Mouse (Mus musculus): ENCODE measurements around the gene Arntl. TPM values are rescaled to one million over a fixed set of nuclear protein-coding genes. Genes with fewer than 3 reads are reported as not detected.
"Not testable (repeated sequence)": the region's sequence is repeated elsewhere in the genome, so short reads cannot be mapped to it uniquely, and the experiment has no call there.

The Arntl gene
- polyA plus RNA-seq, 2 experiments = 5.6 to 6.8 TPM

GRCm38 (mm10) chr7:113258430-113258829 lies 51.2 kb downstream of the Arntl start:
- TF ChIP-seq POLR2A (IDR thresholded peaks at IDR 0.05; ENCODE audit: borderline replicate concordance, extremely low read depth, insufficient read depth, insufficient read length) = no peak
- peaks cover 9% of the 10 kb centered on the region for H3K4me1 ChIP-seq (ENCODE audit: control insufficient read depth, insufficient read depth, low read length)
- H3K36me3 ChIP-seq (ENCODE audit: control insufficient read depth, insufficient read depth, low read length) = no peaks in the 10 kb centered on the region
- no peak for DNase-seq (ENCODE audit: low spot score)
- no peak overlapping the region for H3K4me3 ChIP-seq (replicated peaks; ENCODE audit: low read length)
- H3K27ac ChIP-seq (replicated peaks; ENCODE audit: low read depth, low read length) = no peak overlapping the region
- WGBS = 66% methylated on average over 4 of the region's 4 CpGs
- no peak overlapping the region for H3K9ac ChIP-seq (ENCODE audit: low read depth, low read length, severe bottlenecking)
- no peak overlapping the region for H3K4me2 ChIP-seq (replicated peaks; ENCODE audit: low read depth, low read length, severe bottlenecking)
- no peak for ATAC-seq (ENCODE audit: low FRiP score, low read depth)
- no peaks in the 10 kb centered on the region for H3K9me3 ChIP-seq (ENCODE audit: control insufficient read depth, low read length)
- no peaks in the 10 kb centered on the region for H3K27me3 ChIP-seq (ENCODE audit: control insufficient read depth, insufficient read depth, low read length)

DNA sequence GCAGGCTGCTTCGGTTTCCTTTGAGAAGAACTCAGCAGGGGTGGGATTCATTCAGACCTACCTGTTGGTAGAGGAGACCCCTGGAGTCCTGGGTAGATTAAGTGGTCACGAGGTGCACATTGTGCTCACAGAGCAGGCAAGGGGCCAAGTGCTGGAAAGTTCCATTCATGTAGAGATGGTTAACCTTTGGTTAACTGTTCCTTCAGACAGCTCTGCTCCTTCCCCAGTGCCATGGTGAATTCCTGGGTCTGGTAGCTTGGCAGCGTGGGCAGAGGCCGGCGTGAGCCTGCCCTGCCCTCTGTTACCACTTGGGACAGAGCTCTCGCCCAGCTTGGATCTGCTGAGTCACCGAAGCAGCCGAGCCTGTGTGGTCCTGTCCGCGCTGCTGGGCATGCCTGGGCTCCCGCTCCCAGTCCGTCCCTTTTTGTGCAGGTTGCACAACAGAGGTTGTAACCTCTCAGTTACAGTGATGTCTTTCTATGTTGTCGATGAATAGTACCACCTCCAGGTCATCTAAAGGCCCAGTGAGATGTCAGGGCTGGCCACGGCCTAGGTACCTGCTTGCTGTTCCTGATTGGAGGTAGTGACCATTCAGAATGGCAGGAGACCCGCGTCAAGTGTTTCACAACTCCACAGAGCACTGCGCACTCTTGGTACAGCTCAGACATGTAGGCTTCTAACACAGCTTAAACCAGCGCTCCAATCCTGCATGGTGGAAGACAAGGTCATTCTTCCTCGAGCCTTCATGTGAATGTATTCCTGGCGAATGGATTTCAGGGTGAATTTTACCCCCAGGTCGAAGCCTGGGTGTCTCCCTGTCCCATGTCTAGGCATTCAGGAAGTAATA lies 53.3 kb downstream of the Arntl start:
- H3K4me3 ChIP-seq (replicated peaks; ENCODE audit: low read length) = no peak overlapping the region
- H3K4me2 ChIP-seq (replicated peaks; ENCODE audit: low read depth, low read length, severe bottlenecking) = no peak overlapping the region
- ATAC-seq (ENCODE audit: low FRiP score, low read depth) = no peak
- no peaks in the 10 kb centered on the region for H3K27me3 ChIP-seq (ENCODE audit: control insufficient read depth, insufficient read depth, low read length)
- 63% methylated on average over 21 of the region's 21 CpGs for WGBS
- no peaks in the 10 kb centered on the region for H3K9me3 ChIP-seq (ENCODE audit: control insufficient read depth, low read length)
- H3K36me3 ChIP-seq (ENCODE audit: control insufficient read depth, insufficient read depth, low read length) = no peaks in the 10 kb centered on the region
- peaks cover 9% of the 10 kb centered on the region for H3K4me1 ChIP-seq (ENCODE audit: control insufficient read depth, insufficient read depth, low read length)
- H3K9ac ChIP-seq (ENCODE audit: low read depth, low read length, severe bottlenecking) = no peak overlapping the region
- DNase-seq (ENCODE audit: low spot score) = no peak
- TF ChIP-seq POLR2A (IDR thresholded peaks at IDR 0.05; ENCODE audit: borderline replicate concordance, extremely low read depth, insufficient read depth, insufficient read length) = no peak
- H3K27ac ChIP-seq (replicated peaks; ENCODE audit: low read depth, low read length) = no peak overlapping the region

DNA sequence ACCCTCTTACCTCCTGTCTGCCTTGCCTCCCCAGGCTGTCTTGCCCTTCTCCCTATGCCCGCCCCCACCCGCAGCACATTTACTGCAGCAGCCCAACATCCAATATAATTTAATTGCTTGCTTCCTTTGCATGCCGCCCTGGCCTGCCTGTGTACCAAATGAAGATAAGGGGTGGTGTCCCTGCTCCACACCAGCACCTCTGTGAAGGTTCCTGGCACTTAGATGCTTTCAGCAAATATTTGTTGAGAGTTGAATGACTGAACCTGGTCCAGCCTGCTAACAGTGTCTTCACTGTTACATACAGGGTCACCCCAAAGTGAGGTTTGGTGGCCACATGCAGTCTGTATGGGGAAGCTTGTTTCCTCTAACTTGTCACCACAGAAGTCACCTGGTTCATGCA lies 54.4 kb downstream of the Arntl start:
- Histone ChIP-seq H3K9ac (ENCODE audit: low read depth, low read length, severe bottlenecking) (no peak overlapping the region), H3K27me3 (ENCODE audit: control insufficient read depth, insufficient read depth, low read length) (no peaks in the 10 kb centered on the region), H3K4me1 (ENCODE audit: control insufficient read depth, insufficient read depth, low read length) (peaks cover 9% of the 10 kb centered on the region), H3K27ac (replicated peaks; ENCODE audit: low read depth, low read length) (no peak overlapping the region), H3K4me3 (replicated peaks; ENCODE audit: low read length) (no peak overlapping the region), H3K36me3 (ENCODE audit: control insufficient read depth, insufficient read depth, low read length) (no peaks in the 10 kb centered on the region), H3K9me3 (ENCODE audit: control insufficient read depth, low read length) (no peaks in the 10 kb centered on the region), H3K4me2 (replicated peaks; ENCODE audit: low read depth, low read length, severe bottlenecking) (no peak overlapping the region)
- WGBS = 26% methylated on average over 3 of the region's 3 CpGs
- DNase-seq (ENCODE audit: low spot score) (no peak), ATAC-seq (ENCODE audit: low FRiP score, low read depth) (no peak)
- TF ChIP-seq POLR2A (IDR thresholded peaks at IDR 0.05; ENCODE audit: borderline replicate concordance, extremely low read depth, insufficient read depth, insufficient read length) = no peak

- WGBS = 47% methylated on average over 14 of the region's 14 CpGs
Observed at GRCm38 (mm10) chr7:113262510-113263467, 55.5 kb downstream of the Arntl start.

GRCm38 (mm10) chr7:113263990-113264389 lies 56.7 kb downstream of the Arntl start:
- ATAC-seq (ENCODE audit: low FRiP score, low read depth) = no peak

More at GRCm38 (mm10) chr7:113262510-113263467, 55.5 kb downstream of the Arntl start:
- not testable (repeated sequence) for H3K36me3 ChIP-seq (ENCODE audit: control insufficient read depth, insufficient read depth, low read length); H3K4me1 ChIP-seq (ENCODE audit: control insufficient read depth, insufficient read depth, low read length); H3K9me3 ChIP-seq (ENCODE audit: control insufficient read depth, low read length); H3K27ac ChIP-seq (replicated peaks; ENCODE audit: low read depth, low read length); H3K4me3 ChIP-seq (replicated peaks; ENCODE audit: low read length); ATAC-seq (ENCODE audit: low FRiP score, low read depth); H3K9ac ChIP-seq (ENCODE audit: low read depth, low read length, severe bottlenecking); H3K27me3 ChIP-seq (ENCODE audit: control insufficient read depth, insufficient read depth, low read length); H3K4me2 ChIP-seq (replicated peaks; ENCODE audit: low read depth, low read length, severe bottlenecking); DNase-seq (ENCODE audit: low spot score)

More at GRCm38 (mm10) chr7:113263990-113264389, 56.7 kb downstream of the Arntl start:
- no peaks in the 10 kb centered on the region for H3K9me3 ChIP-seq (ENCODE audit: control insufficient read depth, low read length)
- H3K4me1 ChIP-seq (ENCODE audit: control insufficient read depth, insufficient read depth, low read length) = peaks cover 9% of the 10 kb centered on the region
- H3K27ac ChIP-seq (replicated peaks; ENCODE audit: low read depth, low read length) = no peak overlapping the region
- H3K4me2 ChIP-seq (replicated peaks; ENCODE audit: low read depth, low read length, severe bottlenecking) = no peak overlapping the region
- DNase-seq (ENCODE audit: low spot score) = no peak
- no peaks in the 10 kb centered on the region for H3K36me3 ChIP-seq (ENCODE audit: control insufficient read depth, insufficient read depth, low read length)
- no peak for TF ChIP-seq POLR2A (IDR thresholded peaks at IDR 0.05; ENCODE audit: borderline replicate concordance, extremely low read depth, insufficient read depth, insufficient read length)
- 83% methylated on average over 1 of the region's 1 CpGs for WGBS
- H3K4me3 ChIP-seq (replicated peaks; ENCODE audit: low read length) = no peak overlapping the region
- no peaks in the 10 kb centered on the region for H3K27me3 ChIP-seq (ENCODE audit: control insufficient read depth, insufficient read depth, low read length)
- H3K9ac ChIP-seq (ENCODE audit: low read depth, low read length, severe bottlenecking) = no peak overlapping the region
